Mouse (Mus musculus) neural tube, embryonic 11.5 days (tissue): ENCODE measurements around the gene Ugt1a10. TPM values are rescaled to one million over a fixed set of nuclear protein-coding genes. Genes with fewer than 3 reads are reported as not detected.
"Not testable (repeated sequence)": the region's sequence is repeated elsewhere in the genome, so short reads cannot be mapped to it uniquely, and the experiment has no call there.

Source experiments
- ATAC-seq: fragments of 200-750 bp; cut with Nextera tagmentation; 2 replicates; pipeline ENCODE4 v1.8.0; 2017; ENCODE audit warnings: moderate number of reproducible peaks, mild to moderate bottlenecking, moderate TSS enrichment, moderate library complexity; ENCODE audit not compliant: insufficient read depth, low FRiP score, low TSS enrichment
- DNase-seq: peaks from one replicate; pipeline ENCODE4 v3.0.0-alpha.2; 2015; ENCODE audit warnings: low spot score
- H3K27ac ChIP-seq: fragments of 300-500 bp; sonication (generic); 2 replicates; pipeline ENCODE4 v1.5.1; 2014; ENCODE audit warnings: low read depth, mild to moderate bottlenecking, low read length
- H3K27me3 ChIP-seq: fragments of 300-500 bp; sonication (generic); 2 replicates; pipeline ENCODE4 v1.6.1; 2014; ENCODE audit warnings: mild to moderate bottlenecking, low read length, mixed read lengths; ENCODE audit not compliant: control insufficient read depth, insufficient read depth
- H3K36me3 ChIP-seq: fragments of 300-500 bp; sonication (generic); 2 replicates; pipeline ENCODE4 v1.6.1; 2014; ENCODE audit warnings: mild to moderate bottlenecking, low read length, moderate library complexity, mixed read lengths; ENCODE audit not compliant: control insufficient read depth, insufficient read depth
- H3K4me1 ChIP-seq: fragments of 300-500 bp; sonication (generic); 2 replicates; pipeline ENCODE4 v1.6.1; 2014; ENCODE audit warnings: low read length, mixed read lengths; ENCODE audit not compliant: control insufficient read depth, insufficient read depth
- H3K4me2 ChIP-seq: fragments of 300-500 bp; sonication (generic); 2 replicates; pipeline ENCODE4 v1.6.1; 2014; ENCODE audit warnings: low read depth, mild to moderate bottlenecking, moderate library complexity
- H3K4me3 ChIP-seq: fragments of 300-500 bp; sonication (generic); 2 replicates; pipeline ENCODE4 v1.5.1; 2014; ENCODE audit warnings: low read depth, low read length
- H3K9ac ChIP-seq: fragments of 300-500 bp; sonication (generic); 2 replicates; pipeline ENCODE4 v1.6.1; 2014; ENCODE audit warnings: mild to moderate bottlenecking, low read length
- H3K9me3 ChIP-seq: fragments of 300-500 bp; sonication (generic); 2 replicates; pipeline ENCODE4 v1.6.1; 2016; ENCODE audit warnings: low read length; ENCODE audit not compliant: control insufficient read depth
- WGBS: fragments of 180-500 bp; shearing (Covaris S2); extraction: QIAGEN DNeasy Blood & Tissue Kit; methylation state at CpG from one replicate; pipeline ENCODE4 v1.1.7; 2014; 5-methylcytosine and 5-hydroxymethylcytosine counted together
- polyA plus RNA-seq: library from polyadenylated mRNA; unstranded; fragments of >200 nt; fragmentation: Nextera tagmentation; extraction: Ambion mirVana; gene quantifications from 2 replicates; pipeline ENCODE4 v1.2.1, GENCODE M21; 2014

Ugt1a10 gene
- polyA plus RNA-seq, 1 experiment from 2014 or later: not detected

DNA sequence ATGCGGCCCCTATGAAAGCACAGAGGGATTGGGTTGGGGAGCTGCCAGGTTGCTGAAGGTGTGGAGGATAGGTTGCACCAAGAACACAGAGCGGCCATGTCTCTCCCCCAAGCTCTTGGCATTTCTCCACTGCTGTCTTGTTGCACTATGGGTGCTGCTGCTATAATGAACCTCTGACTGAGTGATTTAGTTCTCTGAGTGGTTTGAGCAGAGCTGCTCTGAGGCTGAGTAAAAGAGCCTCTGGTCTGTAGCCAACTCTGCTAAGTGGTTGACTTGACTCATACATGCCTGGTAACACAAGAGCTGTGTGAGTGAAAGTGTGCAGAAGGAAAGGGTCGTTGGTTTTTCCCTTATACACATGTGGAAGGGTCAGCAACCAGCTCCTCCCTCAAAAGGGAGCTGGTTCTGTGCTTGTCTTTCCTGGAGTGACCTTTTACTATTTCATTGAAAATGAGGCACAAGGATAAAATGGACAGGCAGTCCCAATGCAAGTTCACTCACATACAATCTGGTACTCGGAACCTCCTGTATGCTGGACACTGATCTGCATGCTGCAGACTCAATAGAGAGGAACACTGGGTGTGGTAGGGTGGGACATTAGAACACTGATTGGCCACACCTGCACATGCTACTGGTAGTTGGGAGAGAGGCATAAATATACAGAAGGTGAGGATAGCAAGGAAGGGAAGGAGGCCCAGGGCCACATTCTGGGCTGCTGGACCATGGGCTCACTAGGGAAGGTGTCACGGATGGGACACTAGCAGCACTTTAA, 48.7 kb downstream of the Ugt1a10 start:
- not testable (repeated sequence) for H3K4me2 ChIP-seq, H3K4me1 ChIP-seq, ATAC-seq, H3K9me3 ChIP-seq, H3K9ac ChIP-seq, H3K4me3 ChIP-seq, H3K27me3 ChIP-seq, H3K27ac ChIP-seq, H3K36me3 ChIP-seq, DNase-seq
- WGBS: 85% methylated on average over 4 of the region's 5 CpGs

DNA sequence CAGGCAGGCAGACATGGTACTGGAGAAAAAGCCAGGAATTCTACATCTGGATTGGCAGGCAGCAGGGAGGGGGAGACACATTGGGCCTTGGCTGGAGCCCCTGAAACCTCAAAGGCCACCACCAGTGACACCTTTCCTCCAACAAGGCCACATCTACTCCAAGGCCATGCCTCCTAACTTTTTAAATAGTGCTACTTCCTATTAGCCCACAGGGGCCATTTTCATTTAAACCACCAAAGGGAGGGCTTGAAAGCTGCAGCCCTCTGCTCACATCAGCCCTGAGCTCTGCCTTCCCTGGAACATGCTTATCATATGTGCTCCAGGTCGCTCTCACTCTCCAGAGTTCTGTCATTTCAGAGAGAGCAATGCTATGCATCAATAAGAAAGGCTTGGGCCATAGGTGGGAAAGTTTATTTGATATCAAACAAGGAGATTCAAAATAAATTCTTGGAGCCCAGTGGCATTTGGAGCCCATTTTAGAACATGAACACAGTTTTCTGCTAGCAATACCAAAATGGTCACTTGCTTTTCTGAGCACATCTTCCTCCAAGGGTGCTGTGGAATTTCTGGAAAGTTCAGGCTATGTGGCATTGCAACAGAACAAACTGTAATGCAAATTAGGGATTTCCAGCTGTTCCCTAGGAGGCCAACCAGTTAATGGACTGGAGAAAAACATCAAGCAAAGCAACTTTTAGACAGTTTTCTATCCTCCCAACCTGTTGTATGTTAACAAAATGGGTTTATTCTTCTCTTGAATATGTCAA, 49.7 kb downstream of the Ugt1a10 start:
- H3K4me1 ChIP-seq: no peaks in the 10 kb centered on the region
- H3K9me3 ChIP-seq: no peaks in the 10 kb centered on the region
- no peak overlapping the region for H3K9ac ChIP-seq
- H3K4me3 ChIP-seq: no peak overlapping the region
- no peaks in the 10 kb centered on the region for H3K27me3 ChIP-seq
- H3K27ac ChIP-seq: no peak overlapping the region
- ATAC-seq (no peak), DNase-seq (no peak)
- H3K4me2 ChIP-seq: no peak overlapping the region
- 83% methylated on average over 1 of the region's 1 CpGs for WGBS
- H3K36me3 ChIP-seq: no peaks in the 10 kb centered on the region

DNA sequence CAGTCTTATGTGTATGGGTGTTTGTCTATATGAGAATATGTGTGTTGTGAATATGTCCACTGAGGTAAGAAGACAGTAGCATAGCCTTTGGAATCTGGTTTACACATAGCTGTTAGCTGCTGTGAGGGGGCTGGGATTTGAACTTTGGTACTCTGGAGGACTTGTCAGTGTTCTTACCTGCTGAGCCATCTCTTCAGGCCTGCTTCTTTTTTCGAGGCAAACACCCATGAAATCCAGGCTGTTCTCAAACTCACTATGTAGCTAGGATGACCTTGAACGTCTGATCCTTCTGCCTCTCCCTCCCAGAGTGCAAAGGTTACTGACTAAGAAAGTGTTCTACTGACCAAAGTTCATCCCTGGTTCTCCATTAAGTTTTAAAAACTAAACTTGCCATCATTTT, 50.5 kb downstream of the Ugt1a10 start:
- Histone ChIP-seq H3K27me3 (no peaks in the 10 kb centered on the region), H3K9ac (no peak overlapping the region), H3K9me3 (no peaks in the 10 kb centered on the region), H3K4me1 (no peaks in the 10 kb centered on the region), H3K4me3 (no peak overlapping the region), H3K4me2 (no peak overlapping the region), H3K27ac (no peak overlapping the region), H3K36me3 (no peaks in the 10 kb centered on the region)
- DNase-seq: no peak
- ATAC-seq: no peak
- WGBS: 71% methylated on average over 2 of the region's 2 CpGs

DNA sequence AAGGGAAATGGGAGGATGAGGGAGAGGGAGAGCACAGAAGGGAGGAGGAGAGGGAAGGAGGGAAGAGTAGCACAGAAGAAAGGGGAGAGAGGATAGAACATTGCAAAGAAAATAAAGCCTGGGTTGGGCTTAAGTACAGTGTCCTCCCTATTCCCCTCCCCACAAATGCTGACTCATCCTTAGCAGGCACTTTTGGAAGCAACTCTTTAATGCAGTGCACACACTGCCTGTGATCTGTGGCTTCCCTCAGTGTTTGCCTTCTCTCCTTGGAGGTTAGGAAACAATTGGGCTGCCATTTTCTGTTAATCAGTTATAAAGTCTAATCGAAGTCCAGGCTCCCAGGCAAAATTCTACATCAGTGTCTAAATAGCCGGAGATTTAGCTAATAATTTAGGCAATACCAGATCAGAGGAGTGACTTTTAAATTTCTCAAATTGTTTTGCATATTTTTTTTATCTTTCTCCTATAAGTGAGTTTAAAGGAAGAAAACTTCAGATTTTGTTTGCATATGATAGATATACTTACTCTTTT, 53.9 kb downstream of the Ugt1a10 start:
- 83% methylated on average over 2 of the region's 2 CpGs for WGBS
- DNase-seq, H3K27me3 ChIP-seq, H3K4me1 ChIP-seq, H3K36me3 ChIP-seq, H3K9me3 ChIP-seq, H3K4me3 ChIP-seq, H3K27ac ChIP-seq, H3K4me2 ChIP-seq, ATAC-seq, H3K9ac ChIP-seq: not testable (repeated sequence)

DNA sequence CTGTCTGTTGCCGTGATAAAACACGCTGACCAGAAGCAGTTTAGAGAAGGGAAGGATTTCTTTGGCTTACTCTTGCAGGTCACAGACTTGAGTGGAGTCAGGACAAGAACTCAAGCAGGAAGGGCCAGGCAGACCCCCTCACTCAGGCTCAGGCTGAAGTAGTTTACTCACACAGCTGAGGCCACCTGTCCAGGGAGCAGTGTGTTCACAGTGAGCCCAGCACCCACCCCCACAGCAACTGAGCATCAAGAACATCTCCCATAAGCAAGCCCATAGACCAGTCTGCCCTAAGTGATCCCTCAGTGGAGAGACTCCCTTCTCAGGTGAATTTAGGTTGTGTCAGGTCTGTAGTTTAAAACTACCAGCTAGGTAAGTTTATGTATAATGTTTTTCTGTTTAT, 54.4 kb downstream of the Ugt1a10 start:
- H3K27me3 ChIP-seq, H3K9ac ChIP-seq, H3K9me3 ChIP-seq, H3K27ac ChIP-seq, H3K36me3 ChIP-seq, ATAC-seq, H3K4me2 ChIP-seq, DNase-seq, H3K4me1 ChIP-seq, H3K4me3 ChIP-seq: not testable (repeated sequence)
- 83% methylated on average over 2 of the region's 2 CpGs for WGBS

DNA sequence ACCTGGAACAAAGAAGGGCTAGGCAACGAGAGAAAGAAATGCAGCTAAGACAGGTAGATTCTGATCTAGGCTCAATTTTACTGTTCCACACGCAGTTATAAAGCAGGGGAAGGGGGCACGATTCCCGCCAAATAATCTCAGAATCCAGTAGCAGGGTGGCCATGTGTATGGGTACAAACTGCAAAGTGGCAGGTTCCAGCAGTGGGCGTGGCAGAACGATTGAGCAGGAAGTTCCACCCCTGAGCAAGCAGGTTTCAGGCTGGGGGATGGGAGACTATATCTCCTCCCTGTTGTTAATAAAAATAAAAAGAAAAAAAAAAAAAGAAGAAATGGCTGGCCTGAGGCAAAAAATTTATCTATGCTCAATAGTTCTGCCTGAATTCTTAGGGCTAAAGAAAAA, 57.6 kb downstream of the Ugt1a10 start:
- not testable (repeated sequence) for H3K27ac ChIP-seq, DNase-seq, H3K9ac ChIP-seq, H3K36me3 ChIP-seq, H3K4me2 ChIP-seq, H3K4me3 ChIP-seq, H3K9me3 ChIP-seq, ATAC-seq, H3K27me3 ChIP-seq, H3K4me1 ChIP-seq
- WGBS: 93% methylated on average over 6 of the region's 6 CpGs

DNA sequence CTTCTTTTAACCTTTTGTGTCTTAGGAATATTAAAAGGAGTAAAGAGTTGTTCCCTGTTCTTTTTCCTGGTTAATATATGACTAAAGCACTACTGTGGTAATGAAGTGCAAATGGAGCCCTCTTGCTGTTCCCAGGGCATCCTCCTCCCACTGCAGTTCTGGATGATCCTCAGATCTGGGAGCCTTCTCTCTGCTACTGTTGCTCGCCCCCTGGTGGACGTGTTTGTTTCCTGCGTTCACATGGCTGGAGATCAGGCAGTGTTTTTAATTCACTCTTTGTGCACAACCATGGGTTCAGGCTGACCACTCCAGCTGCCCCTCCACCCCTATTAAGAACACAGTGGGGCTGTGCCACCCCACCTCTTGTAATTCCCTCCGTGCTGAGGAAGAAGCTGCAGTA, 65.4 kb downstream of the Ugt1a10 start:
- not testable (repeated sequence) for DNase-seq, ATAC-seq
- WGBS: 10% methylated on average over 4 of the region's 4 CpGs

DNA sequence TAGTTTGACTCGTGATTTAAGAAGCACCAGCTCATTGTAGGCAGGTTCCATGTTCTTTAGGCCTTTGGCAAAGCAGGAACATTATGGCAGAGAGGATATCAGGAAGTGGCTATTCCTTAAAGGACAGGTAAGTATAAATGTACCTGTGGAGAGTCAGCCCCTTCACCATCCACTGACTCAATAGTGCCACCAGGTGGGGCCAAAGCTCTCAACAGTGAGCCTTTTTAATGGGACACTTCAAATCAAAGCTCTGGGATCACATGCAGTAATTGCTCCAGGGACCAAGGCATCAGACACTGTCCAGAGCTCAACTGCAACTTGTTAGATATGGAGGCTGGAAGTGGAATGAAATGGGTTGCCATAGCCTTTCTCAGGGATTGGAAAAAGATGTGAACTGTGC, 66.3 kb downstream of the Ugt1a10 start:
- not testable (repeated sequence) for H3K4me1 ChIP-seq, ATAC-seq

More for the DNA sequence above, 65.4 kb downstream of the Ugt1a10 start:
- not testable (repeated sequence) for H3K9ac ChIP-seq, H3K4me1 ChIP-seq, H3K9me3 ChIP-seq, H3K4me3 ChIP-seq, H3K27me3 ChIP-seq, H3K27ac ChIP-seq, H3K36me3 ChIP-seq, H3K4me2 ChIP-seq

More for the DNA sequence above, 66.3 kb downstream of the Ugt1a10 start:
- not testable (repeated sequence) for H3K27ac ChIP-seq, H3K27me3 ChIP-seq, DNase-seq, H3K9me3 ChIP-seq, H3K4me3 ChIP-seq, H3K4me2 ChIP-seq, H3K36me3 ChIP-seq, H3K9ac ChIP-seq
- WGBS: no CpG with 5 or more reads among the region's 1 CpGs
